Mouse (Mus musculus) spleen, adult 2 months (tissue): ENCODE measurements around the gene Haus2. TPM values are rescaled to one million over a fixed set of nuclear protein-coding genes. Genes with fewer than 3 reads are reported as not detected.

Experiments used
- DNase-seq, 2 experiments: peaks; one replicate each; pipeline versions ENCODE4 v3.0.0 to v3.0.0-alpha.2; 2012 to 2021; ENCODE audit warnings: low spot score in 2 of 2, low read depth in 1 of 2
- H3K27ac ChIP-seq: fragments of 200-500 bp; 2 replicates; pipeline ENCODE4 v1.5.1; 2012; ENCODE audit warnings: low read length, inconsistent platforms; ENCODE audit not compliant: insufficient read depth
- H3K27me3 ChIP-seq: fragments of 200-500 bp; 2 replicates; pipeline ENCODE4 v1.6.1; 2012; ENCODE audit warnings: mild to moderate bottlenecking, moderate library complexity, low read length, inconsistent platforms; ENCODE audit not compliant: control insufficient read depth, insufficient read depth
- H3K36me3 ChIP-seq: fragments of 200-500 bp; 2 replicates; pipeline ENCODE4 v1.6.1; 2012; ENCODE audit warnings: mild to moderate bottlenecking, low read length, inconsistent platforms; ENCODE audit not compliant: control insufficient read depth, insufficient read depth
- H3K4me1 ChIP-seq: fragments of 200-500 bp; 2 replicates; pipeline ENCODE4 v1.6.1; 2011; ENCODE audit warnings: inconsistent platforms; ENCODE audit not compliant: control insufficient read depth, insufficient read depth, insufficient read length
- H3K4me3 ChIP-seq: fragments of 200-500 bp; 2 replicates; pipeline ENCODE4 v1.5.1; 2011; ENCODE audit warnings: mild to moderate bottlenecking, inconsistent platforms; ENCODE audit not compliant: insufficient read depth, insufficient read length; ENCODE audit errors: extremely low read depth
- CTCF ChIP-seq: fragments of 200-500 bp; IDR thresholded peaks from 2 replicates; pipeline ENCODE4 v1.5.1; 2011; ENCODE audit warnings: mild to moderate bottlenecking, inconsistent platforms; ENCODE audit not compliant: insufficient read depth, insufficient read length, insufficient replicate concordance; ENCODE audit errors: extremely low read depth
- POLR2A ChIP-seq: fragments of 200-500 bp; IDR thresholded peaks from 2 replicates; pipeline ENCODE4 v1.6.1; 2011; ENCODE audit warnings: low read depth, low read length, inconsistent platforms
- WGBS: fragments of 180-500 bp; shearing (Covaris S2); methylation state at CpG from one replicate; pipeline ENCODE4 v1.1.7; 2018; 5-methylcytosine and 5-hydroxymethylcytosine counted together
- polyA plus RNA-seq: library from polyadenylated mRNA; depleted of rRNA; stranded (reverse); fragments of >200 nt; gene quantifications from 2 replicates; pipeline ENCODE4 v1.2.3, GENCODE M21; 2012

The Haus2 gene
- polyA plus RNA-seq, 1 experiment: 0.99 TPM

DNA sequence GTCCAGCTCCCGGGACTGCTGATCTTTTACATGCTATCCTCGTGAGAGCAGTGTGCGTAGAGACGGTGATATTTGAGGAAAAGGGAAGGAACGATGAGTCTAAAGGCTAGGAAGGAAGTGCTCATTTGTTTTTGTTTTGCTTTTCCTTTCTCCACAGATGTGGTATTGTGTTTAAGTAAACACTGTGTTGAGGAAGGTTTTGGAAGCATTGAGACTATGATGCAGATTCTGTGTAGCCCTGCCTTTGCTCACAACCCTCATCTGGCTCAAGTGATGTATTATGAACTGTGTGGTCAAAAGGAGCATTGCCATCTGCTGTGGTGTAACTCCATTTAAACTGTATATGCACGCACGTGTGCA lies 43.7 kb downstream of the Haus2 start:
- TF ChIP-seq POLR2A (no peak), CTCF (no peak)
- H3K27me3 ChIP-seq: no peaks in the 10 kb centered on the region
- WGBS: 68% methylated on average over 7 of the region's 7 CpGs
- H3K4me1 ChIP-seq: no peaks in the 10 kb centered on the region; the same call in 1 of the 2 replicates
- H3K36me3 ChIP-seq: no peaks in the 10 kb centered on the region
- no peak for DNase-seq
- H3K4me3 ChIP-seq: no peak overlapping the region
- no peak overlapping the region for H3K27ac ChIP-seq

DNA sequence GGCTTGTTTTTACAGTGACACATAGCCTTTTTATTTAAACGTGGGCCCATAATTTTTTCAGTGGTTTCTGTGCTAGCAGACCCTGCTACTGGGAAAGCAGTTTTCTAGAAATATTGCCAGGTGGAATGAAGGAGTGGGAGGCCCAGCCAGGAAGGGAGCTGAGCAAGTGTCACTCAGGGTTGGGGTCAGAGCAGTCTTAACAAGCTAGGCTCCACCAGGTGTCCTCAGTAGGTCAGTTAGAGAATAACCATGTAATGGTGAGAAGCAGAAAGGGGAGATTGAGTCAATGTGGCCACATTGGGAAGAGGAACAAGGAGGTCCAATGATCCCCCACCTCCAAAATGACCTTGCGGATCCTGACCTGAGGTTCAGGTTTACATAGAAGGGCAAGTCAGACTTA lies 45.5 kb downstream of the Haus2 start:
- DNase-seq: no peak
- whole genome bisulfite sequencing: 83% methylated on average over 2 of the region's 2 CpGs
- H3K27me3 ChIP-seq: no peaks in the 10 kb centered on the region
- H3K4me1 ChIP-seq: no peaks in the 10 kb centered on the region; the same call in 1 of the 2 replicates
- H3K36me3 ChIP-seq: no peaks in the 10 kb centered on the region
- TF ChIP-seq CTCF: no peak
- TF ChIP-seq POLR2A: no peak
- H3K27ac ChIP-seq: no peak overlapping the region
- no peak overlapping the region for H3K4me3 ChIP-seq

- Histone ChIP-seq H3K27ac (no peak overlapping the region), H3K4me1 (no peaks in the 10 kb centered on the region; the same call in 1 of the 2 replicates), H3K36me3 (no peaks in the 10 kb centered on the region), H3K27me3 (no peaks in the 10 kb centered on the region), H3K4me3 (no peak overlapping the region)
- WGBS: 88% methylated on average over 5 of the region's 5 CpGs
- DNase-seq: no peak
- TF ChIP-seq CTCF (no peak), POLR2A (no peak)
Observed at GRCm38 (mm10) chr2:120655905-120656304, 46.7 kb downstream of the Haus2 start.

DNA sequence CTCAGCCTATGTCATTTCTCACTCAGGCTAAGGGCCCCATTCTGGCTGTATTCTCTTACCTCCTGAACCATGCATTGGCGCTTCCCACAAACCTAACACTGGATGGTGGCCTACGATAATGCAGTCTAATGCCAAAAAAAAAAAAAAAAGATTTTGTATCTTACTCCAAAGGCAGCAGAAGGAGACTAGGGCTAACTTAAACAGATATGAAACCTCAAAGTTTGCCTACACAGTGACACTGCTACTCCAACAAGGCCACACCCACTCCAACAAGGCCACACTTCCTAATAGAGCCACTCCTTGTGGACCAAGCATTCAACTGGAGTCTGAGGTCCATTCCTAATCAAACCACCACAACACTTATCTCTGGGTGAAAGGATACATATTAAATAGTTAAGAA lies 47.5 kb downstream of the Haus2 start:
- no peaks in the 10 kb centered on the region for H3K27me3 ChIP-seq
- H3K4me3 ChIP-seq: no peak overlapping the region
- no peak for DNase-seq
- no peaks in the 10 kb centered on the region for H3K36me3 ChIP-seq
- TF ChIP-seq CTCF (no peak), POLR2A (no peak)
- no peaks in the 10 kb centered on the region; the same call in 1 of the 2 replicates for H3K4me1 ChIP-seq
- 81% methylated on average over 2 of the region's 2 CpGs for WGBS
- no peak overlapping the region for H3K27ac ChIP-seq

DNA sequence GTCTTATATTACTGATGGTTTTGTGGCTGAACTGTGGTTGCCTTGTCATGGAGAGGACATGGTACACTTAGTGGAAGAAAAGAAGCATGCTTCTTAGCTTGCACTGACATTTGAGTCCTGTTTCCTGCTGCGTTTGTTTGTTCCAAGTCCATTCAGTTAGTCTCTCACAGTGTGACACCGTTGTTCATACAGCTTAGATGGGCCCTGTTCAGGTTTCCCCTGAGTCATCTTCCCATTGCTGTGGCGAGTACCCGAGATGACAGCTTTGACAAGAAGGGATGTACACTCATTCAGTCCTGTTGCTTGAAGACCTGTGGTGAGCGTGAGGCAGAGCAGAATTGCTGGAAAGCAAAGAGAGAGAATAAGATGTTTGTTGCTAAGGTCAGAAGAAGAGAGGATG lies 49.3 kb downstream of the Haus2 start:
- TF ChIP-seq POLR2A: no peak
- TF ChIP-seq CTCF: no peak
- DNase-seq: no peak
- 33% methylated on average over 5 of the region's 5 CpGs for WGBS
- Histone ChIP-seq H3K4me3 (no peak overlapping the region), H3K27ac (no peak overlapping the region), H3K27me3 (no peaks in the 10 kb centered on the region), H3K36me3 (no peaks in the 10 kb centered on the region), H3K4me1 (no peaks in the 10 kb centered on the region)

DNA sequence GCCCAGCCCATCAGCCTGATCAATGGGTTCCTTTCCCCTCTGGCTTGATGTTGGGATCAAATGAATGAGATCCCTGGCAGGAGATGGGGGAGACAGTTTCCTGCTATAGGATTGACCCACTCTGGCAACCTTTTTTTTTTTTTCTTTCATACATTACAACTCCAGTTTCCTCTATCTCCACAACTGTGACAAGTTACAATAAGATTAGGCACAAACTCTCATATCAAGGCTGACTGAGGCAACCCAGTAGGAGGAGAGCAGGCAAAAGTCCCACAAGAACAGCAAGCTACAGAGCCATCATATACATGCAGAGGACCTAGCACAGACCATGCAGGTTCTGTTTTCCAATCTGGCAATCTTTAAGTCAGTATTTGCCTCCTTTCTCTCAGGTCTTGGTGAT lies 50.1 kb downstream of the Haus2 start:
- no peaks in the 10 kb centered on the region for H3K27me3 ChIP-seq
- no peaks in the 10 kb centered on the region for H3K36me3 ChIP-seq
- no peaks in the 10 kb centered on the region for H3K4me1 ChIP-seq
- TF ChIP-seq CTCF: no peak
- TF ChIP-seq POLR2A: no peak
- no peak overlapping the region for H3K27ac ChIP-seq
- no peak overlapping the region for H3K4me3 ChIP-seq
- DNase-seq: no peak

DNA sequence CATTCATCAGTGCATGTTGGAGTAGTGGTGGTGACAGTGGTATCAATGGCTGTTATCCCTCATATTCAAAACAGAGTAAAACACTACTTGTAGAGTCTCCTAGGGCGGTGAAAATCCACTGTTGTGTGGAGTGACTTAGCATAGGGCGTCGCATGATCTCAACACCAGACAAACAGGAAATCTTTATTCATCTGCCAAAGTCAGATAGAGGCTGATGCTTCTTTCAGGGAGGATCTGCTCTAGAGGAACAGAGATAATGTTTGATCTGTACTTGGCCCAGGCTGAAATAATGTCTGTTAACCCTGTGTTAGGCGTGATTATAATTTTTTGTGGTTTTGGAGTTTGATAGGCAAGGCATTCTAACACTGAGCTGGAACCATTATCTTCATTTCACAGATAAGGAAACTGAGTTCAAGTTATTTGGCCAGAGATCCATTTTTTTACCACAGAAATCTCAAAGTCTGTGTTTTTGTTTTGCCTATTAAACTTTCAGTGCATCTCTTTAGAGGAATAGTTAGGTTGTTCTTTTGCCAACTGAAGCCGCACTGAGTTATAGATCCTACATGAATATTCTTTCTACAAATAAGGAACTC lies 51.4 kb downstream of the Haus2 start:
- DNase-seq: no peak
- H3K36me3 ChIP-seq: no peaks in the 10 kb centered on the region
- 52% methylated on average over 5 of the region's 5 CpGs for WGBS
- no peaks in the 10 kb centered on the region for H3K4me1 ChIP-seq
- no peaks in the 10 kb centered on the region for H3K27me3 ChIP-seq
- H3K4me3 ChIP-seq: no peak overlapping the region
- H3K27ac ChIP-seq: no peak overlapping the region
- TF ChIP-seq CTCF (no peak), POLR2A (no peak)
